Mouse (Mus musculus): Measurements from ENCODE around the gene B3galt1. TPM values are rescaled to one million over a fixed set of nuclear protein-coding genes. Genes with fewer than 3 reads are reported as not detected.
A peak's percentile ranks its signal among the peaks of the same experiment; 100 is the strongest.

B3galt1 gene
- polyA plus RNA-seq (2017; shearing (Covaris generic)): under 1 TPM; 0.09 to 0.15 TPM

- ATAC-seq: peak; percentile 82
Observed at GRCm38 (mm10) chr2:67565480-67566331, at the start of gene B3galt1. TSS of gene B3galt1 (plus strand) at chr2:67565871.

GRCm38 (mm10) chr2:67516405-67516804, 49.3 kb upstream of the B3galt1 start:
- ATAC-seq: no peak

- ATAC-seq: no peak
Observed at GRCm38 (mm10) chr2:67535347-67535746, 30.3 kb upstream of the B3galt1 start.

GRCm38 (mm10) chr2:67539426-67539825, 26.2 kb upstream of the B3galt1 start:
- ATAC-seq: no peak

- ATAC-seq: no peak
Observed at GRCm38 (mm10) chr2:67541957-67542696, 23.5 kb upstream of the B3galt1 start.

- ATAC-seq: no peak
Observed at GRCm38 (mm10) chr2:67544426-67544825, 21.2 kb upstream of the B3galt1 start.

GRCm38 (mm10) chr2:67564851-67565479, 706 bp upstream of the B3galt1 start:
- ATAC-seq: no peak

- no peak for ATAC-seq
Observed at GRCm38 (mm10) chr2:67566566-67566965, 895 bp downstream of the B3galt1 start.

GRCm38 (mm10) chr2:67567141-67567680, 1.5 kb downstream of the B3galt1 start:
- no peak for ATAC-seq

GRCm38 (mm10) chr2:67576634-67577033, 11.0 kb downstream of the B3galt1 start:
- ATAC-seq: no peak

GRCm38 (mm10) chr2:67583091-67583490, 17.4 kb downstream of the B3galt1 start:
- no peak for ATAC-seq

- ATAC-seq: no peak
Observed at GRCm38 (mm10) chr2:67590408-67590807, 24.7 kb downstream of the B3galt1 start.

- ATAC-seq: no peak
Observed at GRCm38 (mm10) chr2:67591831-67592629, 26.4 kb downstream of the B3galt1 start.

GRCm38 (mm10) chr2:67622902-67623301, 57.2 kb downstream of the B3galt1 start:
- ATAC-seq: no peak

GRCm38 (mm10) chr2:67627667-67628066, 62.0 kb downstream of the B3galt1 start:
- ATAC-seq: no peak

GRCm38 (mm10) chr2:67628289-67628688, 62.6 kb downstream of the B3galt1 start:
- no peak for ATAC-seq

- ATAC-seq: no peak
Observed at GRCm38 (mm10) chr2:67654847-67655246, 89.2 kb downstream of the B3galt1 start.

- no peak for ATAC-seq
Observed at GRCm38 (mm10) chr2:67657372-67657771, 91.7 kb downstream of the B3galt1 start.

GRCm38 (mm10) chr2:67658091-67658490, 92.4 kb downstream of the B3galt1 start:
- no peak for ATAC-seq

- no peak for ATAC-seq
Observed at GRCm38 (mm10) chr2:67671721-67672120, 106.0 kb downstream of the B3galt1 start.

- no peak for ATAC-seq
Observed at GRCm38 (mm10) chr2:67677697-67678096, 112.0 kb downstream of the B3galt1 start.

GRCm38 (mm10) chr2:67724249-67724648, 158.6 kb downstream of the B3galt1 start:
- ATAC-seq: no peak
